Comparison of ENCODE assay signal across 10 mouse cellular contexts in the genomic region with DNA sequence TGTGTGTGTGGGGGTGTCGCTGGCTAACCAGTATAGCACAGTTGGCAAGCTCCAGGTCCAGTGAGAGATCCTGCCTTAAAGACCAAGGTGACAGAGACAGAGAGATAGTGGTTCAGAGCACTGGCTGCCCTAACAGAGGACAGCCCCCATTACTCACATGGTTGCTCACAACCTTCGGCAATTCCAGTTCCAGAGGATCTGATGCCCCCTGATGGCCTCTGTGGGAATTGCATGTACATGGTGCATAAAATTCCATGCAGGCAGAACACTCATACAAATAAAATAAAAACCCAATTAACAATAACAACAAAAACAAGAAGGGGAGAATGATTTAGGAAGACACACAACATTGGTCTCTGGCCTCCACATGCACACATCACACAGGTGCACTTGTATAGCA. TPM values are rescaled to one million over a fixed set of nuclear protein-coding genes. Genes with fewer than 3 reads are reported as not detected.
DNase-seq lines count a peak whose midpoint lies in the region; ATAC-seq and TF ChIP-seq lines count a peak whose summit lies in the region.
"Had no signal": no experiment of that assay in that cellular context is flagged by ENCODE, and none has a peak within 500 bp of the region (broad histone marks: within the 10 kb centered on the region; RNA-seq: fewer than 3 reads in every experiment).

No protein-coding gene starts in this region.

- WGBS in lung, postnatal 0 days, result 44% methylated on average over 2 of the region's 2 CpGs

- H3K9ac ChIP-seq in lung, postnatal 0 days (replicated peaks; ENCODE audit: low read depth), result no peak overlapping the region
- H3K9ac ChIP-seq: embryonic facial prominence, embryonic 15.5 days had no signal

- H3K4me3 ChIP-seq in gastrocnemius, adult 2 months, result no peak overlapping the region
- H3K4me3 ChIP-seq in lung, postnatal 0 days (ENCODE audit: low read depth, low read length), result no peak overlapping the region
- H3K4me3 ChIP-seq: embryonic facial prominence, embryonic 15.5 days; heart, embryonic 10.5 days had no signal

- TF ChIP-seq CTCF in gastrocnemius, adult 2 months (IDR thresholded peaks at IDR 0.05), result peak; percentile 35
- peak; percentile 57 for TF ChIP-seq CTCF in lung, postnatal 0 days (IDR thresholded peaks at IDR 0.05)

- H3K4me2 ChIP-seq in lung, postnatal 0 days (replicated peaks; ENCODE audit: low read depth, low read length), result no peak overlapping the region
- H3K4me2 ChIP-seq: embryonic facial prominence, embryonic 15.5 days had no signal

- TF ChIP-seq EP300 in lung, postnatal 0 days (IDR thresholded peaks at IDR 0.05), result no peak

- no peak overlapping the region for H3K27ac ChIP-seq in gastrocnemius, adult 2 months
- H3K27ac ChIP-seq in lung, postnatal 0 days (ENCODE audit: low read length), result no peak overlapping the region
- H3K27ac ChIP-seq: embryonic facial prominence, embryonic 15.5 days; heart, embryonic 10.5 days had no signal

- no peak for DNase-seq in gastrocnemius, adult 2 months
- DNase-seq in gastrocnemius, postnatal 25 days, result no peak
- DNase-seq in lung, postnatal 0 days (ENCODE audit: low spot score), result no peak
- DNase-seq in lung, postnatal 10 days, result no peak
- DNase-seq in ZHBTc4 (ENCODE audit: low read depth, low spot score), result peak; percentile 85
- DNase-seq in naive thymus-derived CD4-positive, alpha-beta T cell, adult 2 months (ENCODE audit: low read depth), result peak; percentile 2
- no peak for DNase-seq in left cerebral cortex, adult 8-10 months (ENCODE audit: low spot score in 2 of 2)

- no peaks in the 10 kb centered on the region for H3K36me3 ChIP-seq in lung, postnatal 0 days (ENCODE audit: insufficient read depth, low read length)
- H3K36me3 ChIP-seq: embryonic facial prominence, embryonic 15.5 days; heart, embryonic 10.5 days had no signal

- no peaks in the 10 kb centered on the region for H3K27me3 ChIP-seq in lung, postnatal 0 days (replicated peaks; ENCODE audit: insufficient read depth, low read length)

- intact Hi-C loops in gastrocnemius, adult 2 months (cut with DNase I), result no loop called here

- no peaks in the 10 kb centered on the region for H3K4me1 ChIP-seq in lung, postnatal 0 days (ENCODE audit: insufficient read depth, low read depth, low read length)

- H3K9me3 ChIP-seq in lung, postnatal 0 days (ENCODE audit: low read length), result no peaks in the 10 kb centered on the region
- H3K9me3 ChIP-seq: embryonic facial prominence, embryonic 15.5 days; heart, embryonic 10.5 days had no signal

- no peak for ATAC-seq in lung, postnatal 0 days
- no peak for ATAC-seq in erythroblast, adult 5-6 weeks (replicated peaks; ENCODE audit: low FRiP score, poor library complexity, severe bottlenecking)

RNA-seq across cellular contexts. Expression of gene Gjb5, which starts 12.5 kb away (rescaled TPM):
- not detected for total RNA-seq in gastrocnemius, adult 2 months (2021)
- under 1 TPM in 1 of 2 experiments, not detected in 1; 0.16 TPM for total RNA-seq in gastrocnemius, postnatal 25 days (2021)
- polyA plus RNA-seq in lung, postnatal 0 days (2015; fragmentation: Nextera tagmentation; extraction: Ambion mirVana), result 1.7 and 1.9 TPM in 2 replicates
- total RNA-seq in erythroblast, adult 5-6 weeks (2015; ENCODE audit: low replicate concordance), result not detected in 2 replicates
- not detected in 2 replicates for total RNA-seq in erythroblast, adult 5-6 weeks (2017; ENCODE audit: low replicate concordance)
- not detected for total RNA-seq in left cerebral cortex, adult 8-10 months (2022)

RNA-seq across cellular contexts. Expression of gene Gjb4, which starts 16.6 kb away (rescaled TPM):
- total RNA-seq in gastrocnemius, adult 2 months (2021), result not detected
- total RNA-seq in gastrocnemius, postnatal 25 days (2021), result not detected
- polyA plus RNA-seq in lung, postnatal 0 days (2015; fragmentation: Nextera tagmentation; extraction: Ambion mirVana), result 0.27 and 0.31 TPM in 2 replicates
- not detected in 2 replicates for total RNA-seq in erythroblast, adult 5-6 weeks (2015; ENCODE audit: low replicate concordance)
- total RNA-seq in erythroblast, adult 5-6 weeks (2017; ENCODE audit: low replicate concordance), result not detected in 2 replicates
- not detected for total RNA-seq in left cerebral cortex, adult 8-10 months (2022)
- polyA plus RNA-seq: heart, embryonic 10.5 days had no signal

RNA-seq across cellular contexts. Expression of gene Gjb3, which starts 39.8 kb away (rescaled TPM):
- total RNA-seq in gastrocnemius, adult 2 months (2021), result not detected
- total RNA-seq in gastrocnemius, postnatal 25 days (2021), result not detected
- polyA plus RNA-seq in lung, postnatal 0 days (2015; fragmentation: Nextera tagmentation; extraction: Ambion mirVana), result 2.9 and 3.3 TPM in 2 replicates
- 0.84 TPM in 1 of 2 replicates, not detected in the other for total RNA-seq in erythroblast, adult 5-6 weeks (2015; ENCODE audit: low replicate concordance)
- 2.4 TPM in 1 of 2 replicates, not detected in the other for total RNA-seq in erythroblast, adult 5-6 weeks (2017; ENCODE audit: low replicate concordance)
- not detected for total RNA-seq in left cerebral cortex, adult 8-10 months (2022)

RNA-seq across cellular contexts. Expression of gene Gja4, which starts 56.6 kb away (rescaled TPM):
- 1 to 10 TPM; 3.4 to 5.2 TPM for total RNA-seq in gastrocnemius, adult 2 months (2021)
- 1 to 10 TPM; 4.1 to 6.7 TPM for total RNA-seq in gastrocnemius, postnatal 25 days (2021)
- 56.9 and 58.3 TPM in 2 replicates for polyA plus RNA-seq in lung, postnatal 0 days (2015; fragmentation: Nextera tagmentation; extraction: Ambion mirVana)
- total RNA-seq in erythroblast, adult 5-6 weeks (2015; ENCODE audit: low replicate concordance), result not detected in 2 replicates
- not detected in 2 replicates for total RNA-seq in erythroblast, adult 5-6 weeks (2017; ENCODE audit: low replicate concordance)
- total RNA-seq in left cerebral cortex, adult 8-10 months (2022), result 1 to 10 TPM; 3.7 to 4.6 (median 3.9) TPM

Comparison
In these comparisons a context has a peak if more than half of its experiments do, and no peak if none do; other contexts are left out.
1. DNase-seq: peak in ZHBTc4 (single experiment) and naive thymus-derived CD4-positive, alpha-beta T cell, adult 2 months (single experiment); none in gastrocnemius, adult 2 months (single experiment), gastrocnemius, postnatal 25 days (single experiment), lung, postnatal 0 days (single experiment), lung, postnatal 10 days (single experiment) and left cerebral cortex, adult 8-10 months (0 of 2).